ENCODE assay signal across 8 mouse cellular contexts in the genomic region with DNA sequence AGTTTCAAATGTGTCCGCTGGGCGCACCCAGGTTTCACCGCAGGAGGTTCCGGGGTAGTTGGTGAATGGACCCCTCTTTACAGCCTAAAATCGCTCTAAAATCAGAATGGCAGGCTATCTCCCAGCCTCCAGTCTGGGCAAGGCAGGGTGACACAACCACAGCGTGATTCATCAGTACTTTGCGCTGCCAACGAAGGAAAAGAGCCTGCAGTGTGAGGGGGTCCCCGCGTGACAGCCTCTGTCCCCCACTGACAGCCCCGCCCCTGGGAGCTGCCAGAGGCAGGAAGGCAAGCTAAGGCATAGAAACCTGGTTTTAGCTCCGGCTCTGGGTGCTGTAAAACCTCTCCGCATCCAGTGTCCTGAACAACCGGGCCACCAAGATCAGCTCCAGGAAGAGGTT. TPM values are rescaled to one million over a fixed set of nuclear protein-coding genes. Genes with fewer than 3 reads are reported as not detected.
DNase-seq lines count a peak whose midpoint lies in the region; ATAC-seq and TF ChIP-seq lines count a peak whose summit lies in the region.

No protein-coding gene starts in this region.

- ATAC-seq in kidney, postnatal 0 days (replicated peaks; ENCODE audit: low FRiP score, low read depth) = no peak
- ATAC-seq in hematopoietic stem cell, adult 5-6 weeks (replicated peaks in 1 of 2; ENCODE audit: insufficient read depth in 1 of 2, low FRiP score in 2 of 2, low TSS enrichment in 1 of 2, low read depth in 1 of 2, poor library complexity in 2 of 2, severe bottlenecking in 2 of 2) = peak; percentile 40 to 47
- ATAC-seq in lung, embryonic 15.5 days (ENCODE audit: borderline replicate concordance, extremely low read depth, low FRiP score, low TSS enrichment) = no peak
- ATAC-seq in neutrophil, adult 5-6 weeks (ENCODE audit: extremely low read depth, insufficient number of reproducible peaks, low FRiP score, poor library complexity, severe bottlenecking) = peak; percentile 11; the same call in 1 of the 2 replicates

- H3K4me1 ChIP-seq in kidney, postnatal 0 days (replicated peaks; ENCODE audit: insufficient read depth, low read length) = 0 out of 2 replicates have a peak, but pooled peaks cover 7% of the 10 kb centered on the region
- peaks cover 26% of the 10 kb centered on the region for H3K4me1 ChIP-seq in lung, embryonic 15.5 days

- no peak overlapping the region for H3K27ac ChIP-seq in kidney, postnatal 0 days
- no peak overlapping the region for H3K27ac ChIP-seq in lung, embryonic 15.5 days

- no peak for DNase-seq in kidney, postnatal 0 days (ENCODE audit: low spot score)
- DNase-seq in kidney, postnatal 10 days = no peak
- peak; percentile 50 for DNase-seq in brain, adult 2 months (ENCODE audit: low read depth, low spot score)
- DNase-seq in left cerebral cortex, postnatal 4 days = no peak
- no peak for DNase-seq in kidney, adult 11 months

- H3K36me3 ChIP-seq in kidney, postnatal 0 days (ENCODE audit: insufficient read depth, low read length) = no peaks in the 10 kb centered on the region
- H3K36me3 ChIP-seq in lung, embryonic 15.5 days = no peaks in the 10 kb centered on the region

- H3K4me3 ChIP-seq in kidney, postnatal 0 days (replicated peaks; ENCODE audit: low read depth, low read length) = peak overlapping the region; percentile 59
- peak overlapping the region; percentile 46 for H3K4me3 ChIP-seq in lung, embryonic 15.5 days

- no peaks in the 10 kb centered on the region for H3K9me3 ChIP-seq in kidney, postnatal 0 days (replicated peaks; ENCODE audit: low read length)
- H3K9me3 ChIP-seq in lung, embryonic 15.5 days = no peaks in the 10 kb centered on the region

- H3K4me2 ChIP-seq in kidney, postnatal 0 days (ENCODE audit: low read length) = peak overlapping the region; percentile 100
- H3K4me2 ChIP-seq in lung, embryonic 15.5 days = peak overlapping the region; percentile 100

- no peaks in the 10 kb centered on the region for H3K27me3 ChIP-seq in kidney, postnatal 0 days (ENCODE audit: insufficient read depth, low read length)
- H3K27me3 ChIP-seq in lung, embryonic 15.5 days = peaks cover 55% of the 10 kb centered on the region

- intact Hi-C loops in left cerebral cortex, postnatal 4 days (cut with DNase I) = no loop called here

- peak overlapping the region; percentile 23 for H3K9ac ChIP-seq in kidney, postnatal 0 days (ENCODE audit: low read depth, low read length)
- peak overlapping the region; percentile 45 for H3K9ac ChIP-seq in lung, embryonic 15.5 days

- 3% methylated on average over 14 of the region's 14 CpGs for WGBS in kidney, postnatal 0 days
- WGBS in lung, embryonic 15.5 days = 8% methylated on average over 14 of the region's 14 CpGs

- no peak for TF ChIP-seq CTCF in kidney, postnatal 0 days (IDR thresholded peaks at IDR 0.05; ENCODE audit: low read depth)

RNA-seq across cellular contexts. Expression of a gene that starts 56.9 kb away (rescaled TPM):
- 0.47 and 0.67 TPM in 2 replicates for polyA plus RNA-seq in kidney, postnatal 0 days (2015; fragmentation: Nextera tagmentation; extraction: Ambion mirVana)
- 3.6 and 7.2 TPM in 2 replicates for total RNA-seq in hematopoietic stem cell, adult 5-6 weeks (2017)
- polyA plus RNA-seq in lung, embryonic 15.5 days (2015; fragmentation: Nextera tagmentation; extraction: Ambion mirVana) = 1.3 and 2.6 TPM in 2 replicates
- 27.7 and 29.8 TPM in 2 replicates for total RNA-seq in neutrophil, adult 5-6 weeks (2017)
- under 1 TPM in 1 of 2 experiments, not detected in 1; 0.28 TPM for total RNA-seq in left cerebral cortex, postnatal 4 days (2021)

Comparison
In these comparisons a context has a peak if more than half of its experiments do, and no peak if none do; other contexts are left out.
1. ATAC-seq: peak in hematopoietic stem cell, adult 5-6 weeks (2 of 2) and neutrophil, adult 5-6 weeks (single experiment); none in kidney, postnatal 0 days (single experiment) and lung, embryonic 15.5 days (single experiment).